Mouse (Mus musculus) embryonic fibroblast, embryonic 13.5 days (primary cell): Measurements from ENCODE around the gene 1700024P04Rik. TPM values are rescaled to one million over a fixed set of nuclear protein-coding genes. Genes with fewer than 3 reads are reported as not detected.

Source experiments
- H3K27ac ChIP-seq: 2 replicates; pipeline ENCODE4 v1.5.1; 2012; ENCODE audit warnings: low read length, control low read depth, inconsistent platforms; ENCODE audit not compliant: insufficient read depth
- H3K4me1 ChIP-seq: 2 replicates; pipeline ENCODE4 v1.6.1; 2011; ENCODE audit warnings: low read length; ENCODE audit not compliant: control insufficient read depth, insufficient read depth
- H3K4me3 ChIP-seq: 2 replicates; pipeline ENCODE4 v1.5.1; 2011; ENCODE audit warnings: mild to moderate bottlenecking, control low read depth, low read length; ENCODE audit not compliant: insufficient read depth
- CTCF ChIP-seq: IDR thresholded peaks from 2 replicates; pipeline ENCODE4 v1.5.1; 2011; ENCODE audit warnings: mild to moderate bottlenecking, control low read depth, low read length, moderate library complexity, borderline replicate concordance; ENCODE audit not compliant: insufficient read depth
- POLR2A ChIP-seq: IDR thresholded peaks from 2 replicates; pipeline ENCODE4 v1.6.1; 2011; ENCODE audit warnings: low read depth, mild to moderate bottlenecking, control low read depth, low read length, moderate library complexity
- polyA plus RNA-seq: library from polyadenylated mRNA; stranded (reverse); fragments of >200 nt; gene quantifications from 2 replicates; pipeline ENCODE4 v1.2.4, GENCODE M21; 2011; ENCODE audit warnings: low read depth; ENCODE audit not compliant: missing spikeins, insufficient read length

The 1700024P04Rik gene
- polyA plus RNA-seq, 1 experiment, result not detected

DNA sequence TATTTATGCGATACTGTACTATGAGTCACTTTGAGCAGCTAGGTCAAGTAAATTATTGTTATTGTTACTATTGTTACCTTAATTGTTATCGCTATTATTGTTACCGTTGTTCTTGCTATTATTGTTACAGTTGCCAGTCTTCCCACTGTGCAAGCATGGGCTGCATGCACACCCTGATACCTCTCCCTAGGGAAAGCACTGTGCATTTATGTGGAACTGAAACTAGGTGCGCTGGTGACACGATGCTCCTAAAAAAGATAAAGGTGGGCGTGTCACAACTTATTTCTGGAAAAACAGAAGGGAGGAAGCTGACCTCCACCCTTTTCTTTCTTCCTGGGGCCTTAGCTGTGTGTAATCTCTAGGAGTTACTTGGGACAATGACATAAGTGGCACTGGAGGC is 16.4 kb downstream of the 1700024P04Rik start:
- H3K4me1 ChIP-seq, result peaks cover 4% of the 10 kb centered on the region; the same call in 1 of the 2 replicates
- H3K4me3 ChIP-seq, result no peak overlapping the region
- no peak overlapping the region for H3K27ac ChIP-seq
- TF ChIP-seq CTCF (no peak), POLR2A (no peak)

DNA sequence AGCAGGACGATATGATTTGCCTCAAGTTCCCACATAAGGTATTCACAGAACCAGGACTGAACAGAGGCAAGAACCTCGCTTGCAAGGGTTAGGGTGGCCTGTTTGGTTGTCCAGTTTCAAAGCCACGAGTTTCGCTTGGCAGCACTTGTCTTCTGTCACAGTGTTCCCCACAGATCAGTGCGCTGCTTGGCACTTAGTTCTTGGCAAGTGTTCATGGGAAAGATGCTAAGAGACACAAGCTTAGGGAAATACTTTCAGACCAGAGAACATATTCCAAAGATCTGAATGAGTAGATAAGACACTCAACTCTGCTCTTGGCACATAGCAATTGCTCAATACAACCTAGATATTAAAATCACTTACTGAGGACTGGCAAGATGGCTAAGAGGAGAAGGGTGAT is 17.8 kb downstream of the 1700024P04Rik start:
- Histone ChIP-seq H3K4me3 (no peak overlapping the region), H3K27ac (no peak overlapping the region), H3K4me1 (peaks cover 4% of the 10 kb centered on the region; the same call in 1 of the 2 replicates)
- TF ChIP-seq POLR2A, result no peak
- no peak for TF ChIP-seq CTCF

DNA sequence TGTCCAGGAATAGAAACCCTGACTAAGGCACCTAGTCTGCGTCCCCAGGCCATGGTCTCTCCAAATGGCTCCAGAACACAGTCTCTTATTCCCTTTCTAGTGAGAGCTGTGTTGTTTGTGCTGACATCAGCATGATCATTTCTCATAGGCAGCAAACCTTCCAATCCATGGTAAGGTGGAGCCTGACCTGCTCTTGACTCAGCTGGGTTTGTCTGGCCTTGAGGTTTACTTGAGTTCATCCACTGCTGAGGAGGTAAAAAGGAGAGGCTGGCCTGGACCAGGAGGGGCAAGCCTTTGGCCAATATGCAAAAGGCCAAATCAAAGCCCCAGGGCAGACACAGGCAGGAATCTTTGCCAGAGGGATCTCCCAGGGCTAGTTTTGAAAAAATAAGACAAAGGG is 20.8 kb downstream of the 1700024P04Rik start:
- H3K4me3 ChIP-seq, result no peak overlapping the region
- TF ChIP-seq CTCF (no peak), POLR2A (no peak)
- H3K27ac ChIP-seq, result no peak overlapping the region
- no peaks in the 10 kb centered on the region for H3K4me1 ChIP-seq

DNA sequence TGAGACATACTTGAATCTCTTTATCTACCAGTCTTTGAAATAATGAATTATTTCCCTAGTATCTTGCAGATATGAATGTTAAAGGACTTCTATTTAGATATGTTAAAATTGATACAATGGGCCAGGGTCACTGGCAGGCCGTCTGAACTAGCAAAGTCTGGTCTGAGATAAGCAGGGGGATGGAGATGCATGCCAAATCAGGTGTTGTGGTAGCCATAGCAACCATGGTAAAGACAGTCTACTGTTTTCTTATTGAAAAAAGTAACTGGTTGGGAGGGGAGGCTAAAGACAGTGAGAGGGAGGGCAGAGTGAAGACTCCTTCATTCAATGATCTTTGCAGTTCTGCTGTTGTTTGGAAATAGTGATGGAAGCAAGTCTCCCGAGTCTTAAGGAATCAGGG is 26.2 kb downstream of the 1700024P04Rik start:
- Histone ChIP-seq H3K4me3 (no peak overlapping the region), H3K4me1 (peaks cover 3% of the 10 kb centered on the region; the same call in 1 of the 2 replicates), H3K27ac (no peak overlapping the region)
- TF ChIP-seq POLR2A (no peak), CTCF (no peak)

DNA sequence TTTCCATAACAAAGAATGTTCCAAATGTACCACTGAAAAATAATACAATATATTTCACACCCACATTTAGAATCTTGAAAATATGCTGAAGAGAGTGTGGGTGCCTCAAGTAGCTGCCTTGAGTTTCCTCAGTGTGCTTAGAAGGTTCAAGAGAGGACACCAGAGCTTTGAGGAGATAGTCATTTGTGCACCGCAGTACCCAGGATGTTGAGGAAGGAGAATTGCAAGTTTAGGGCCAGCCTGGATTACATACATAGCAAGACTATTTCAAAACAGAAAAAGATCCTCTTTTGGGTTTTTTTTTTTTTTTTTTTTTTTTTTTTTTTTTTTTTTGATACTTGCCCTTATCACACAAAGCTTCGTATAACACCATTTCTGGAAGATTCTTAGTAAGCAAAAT is 28.2 kb downstream of the 1700024P04Rik start:
- H3K27ac ChIP-seq, result no peak overlapping the region

DNA sequence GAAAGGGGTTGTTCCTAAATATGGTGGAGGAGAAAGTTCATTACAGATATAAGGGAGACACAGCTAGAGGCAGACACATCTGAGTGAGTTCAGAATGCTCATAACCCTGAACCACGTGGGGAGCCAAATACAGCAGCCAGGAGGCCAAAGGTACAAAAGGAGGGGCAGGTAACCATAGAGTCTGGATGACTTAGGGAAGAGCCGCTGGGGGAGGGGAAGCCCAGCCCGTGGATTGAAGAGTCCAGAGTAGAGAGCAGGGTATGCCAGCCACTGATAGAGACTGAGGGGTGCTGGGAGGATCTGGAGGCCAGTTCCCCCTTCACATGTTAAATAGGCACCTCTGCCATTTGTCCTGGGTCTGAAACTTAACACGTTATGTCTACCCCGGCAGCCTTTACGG is 28.7 kb downstream of the 1700024P04Rik start:
- TF ChIP-seq CTCF, result no peak
- Histone ChIP-seq H3K4me1 (peaks cover 3% of the 10 kb centered on the region; the same call in 1 of the 2 replicates), H3K4me3 (no peak overlapping the region), H3K27ac (no peak overlapping the region)

More for the DNA sequence above, 28.2 kb downstream of the 1700024P04Rik start:
- H3K4me1 ChIP-seq, result peaks cover 3% of the 10 kb centered on the region; the same call in 1 of the 2 replicates
- H3K4me3 ChIP-seq, result no peak overlapping the region
- TF ChIP-seq CTCF (no peak), POLR2A (no peak)

DNA sequence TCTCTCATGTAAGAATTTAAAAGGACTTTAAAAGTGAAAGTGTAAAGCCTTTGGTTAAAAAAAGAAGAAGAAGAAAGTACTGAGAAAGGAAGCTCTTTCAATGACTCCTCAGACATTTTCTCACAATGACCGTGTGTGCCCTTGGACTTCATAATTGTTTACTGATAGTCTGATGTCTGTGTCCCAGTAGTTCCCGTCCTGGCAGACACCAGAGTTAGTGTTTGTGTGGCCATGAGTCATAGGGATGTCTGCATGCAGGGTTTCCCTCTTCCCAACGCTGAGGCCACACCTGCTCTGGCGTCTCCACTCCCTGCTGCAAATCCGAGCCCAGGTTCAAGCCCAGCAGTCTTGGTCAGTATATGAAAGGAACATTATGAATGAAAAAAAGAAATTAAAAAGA is 29.1 kb downstream of the 1700024P04Rik start:
- H3K27ac ChIP-seq, result no peak overlapping the region
- H3K4me1 ChIP-seq, result peaks cover 3% of the 10 kb centered on the region; the same call in 1 of the 2 replicates
- no peak overlapping the region for H3K4me3 ChIP-seq
- TF ChIP-seq POLR2A (no peak), CTCF (no peak)

DNA sequence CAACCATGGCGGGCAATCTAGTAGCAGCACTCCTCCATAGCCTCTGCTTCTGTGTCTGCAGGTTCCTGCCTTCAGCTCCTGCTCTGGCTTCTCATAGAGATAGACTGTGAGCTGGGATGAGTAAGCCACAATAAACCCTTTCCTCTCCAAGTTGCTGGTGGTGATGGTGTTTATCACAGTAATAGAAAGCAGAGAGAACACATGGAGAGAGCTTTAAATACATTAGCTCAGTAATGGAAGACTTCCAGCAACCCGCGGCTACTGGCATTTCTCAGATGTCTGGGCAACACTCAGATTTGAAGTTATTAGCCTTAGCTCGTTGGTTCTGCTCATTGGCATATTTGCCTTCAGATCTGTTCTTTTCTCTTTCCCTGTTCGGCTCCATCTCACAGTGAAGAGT is 30.5 kb downstream of the 1700024P04Rik start:
- TF ChIP-seq CTCF, result no peak
- TF ChIP-seq POLR2A, result no peak
- H3K27ac ChIP-seq, result no peak overlapping the region
- H3K4me3 ChIP-seq, result no peak overlapping the region
- H3K4me1 ChIP-seq, result peaks cover 3% of the 10 kb centered on the region; the same call in 1 of the 2 replicates

DNA sequence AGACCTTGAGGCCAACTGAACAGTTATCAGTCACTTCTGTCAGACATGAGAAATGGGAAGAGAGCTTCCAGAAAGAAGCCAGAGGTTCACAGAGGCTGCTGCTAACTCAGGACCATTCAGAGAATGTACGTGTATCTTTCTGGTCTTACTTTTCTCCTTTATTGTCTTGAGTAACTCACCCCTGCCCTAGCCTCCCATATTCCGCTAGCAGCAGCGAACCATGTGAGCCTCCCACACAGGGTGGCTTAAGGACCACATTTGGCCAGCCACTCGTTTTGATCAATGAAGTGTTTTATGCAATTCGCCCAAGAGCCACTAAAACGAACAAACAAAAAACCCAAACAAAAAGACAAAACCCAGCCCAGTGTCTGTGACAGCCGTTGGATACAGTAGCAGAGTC is 32.4 kb downstream of the 1700024P04Rik start:
- TF ChIP-seq POLR2A, result no peak
- no peak for TF ChIP-seq CTCF
- H3K4me3 ChIP-seq, result no peak overlapping the region
- peaks cover 3% of the 10 kb centered on the region; the same call in 1 of the 2 replicates for H3K4me1 ChIP-seq
- no peak overlapping the region for H3K27ac ChIP-seq

DNA sequence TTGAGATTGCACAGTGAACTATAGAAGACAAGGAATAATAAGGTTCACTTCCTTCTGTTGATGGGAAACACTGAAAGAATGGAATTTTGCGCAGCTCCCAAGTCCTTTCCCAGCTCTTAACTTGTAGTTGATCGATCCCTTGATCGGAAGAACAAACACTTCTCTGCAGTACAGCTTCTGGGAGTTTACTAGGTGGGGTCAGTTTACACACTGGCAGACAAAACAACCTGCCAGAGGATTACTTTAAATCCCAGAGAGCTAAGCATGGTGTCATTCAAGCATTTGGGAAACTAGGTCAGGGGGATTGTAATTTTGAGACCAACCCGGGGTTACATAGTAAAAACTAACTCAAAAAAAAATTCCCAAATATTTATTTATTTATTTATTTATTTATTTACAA is 36.2 kb downstream of the 1700024P04Rik start:
- H3K4me1 ChIP-seq, result peaks cover 3% of the 10 kb centered on the region
- H3K27ac ChIP-seq, result no peak overlapping the region
- H3K4me3 ChIP-seq, result no peak overlapping the region
- TF ChIP-seq CTCF (no peak), POLR2A (no peak)

DNA sequence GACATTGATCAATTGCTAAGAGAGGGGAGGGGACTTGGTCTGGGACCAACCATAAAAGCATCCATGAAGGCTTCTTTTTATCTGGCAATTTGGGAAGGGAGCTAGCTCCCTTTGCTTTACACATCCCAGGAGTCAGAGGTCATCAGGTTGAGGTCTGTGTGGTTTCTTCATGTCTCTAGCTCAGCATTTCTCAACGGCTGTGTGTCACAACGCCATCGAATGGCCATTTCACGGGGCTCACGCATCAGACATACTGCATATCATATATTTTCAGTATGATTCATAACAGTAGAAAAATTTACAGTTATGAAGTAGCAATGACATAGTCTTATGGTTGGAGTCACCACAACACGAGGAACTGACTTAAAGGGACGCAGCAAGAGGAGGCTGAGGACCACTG is 37.9 kb downstream of the 1700024P04Rik start:
- Histone ChIP-seq H3K4me1 (peaks cover 3% of the 10 kb centered on the region), H3K27ac (no peak overlapping the region), H3K4me3 (no peak overlapping the region)
- no peak for TF ChIP-seq POLR2A
- no peak for TF ChIP-seq CTCF
